Mouse (Mus musculus) heart, embryonic 11.5 days (tissue): ENCODE data around the gene Slc22a6. TPM values are rescaled to one million over a fixed set of nuclear protein-coding genes. Genes with fewer than 3 reads are reported as not detected.

Experiments used
- polyA plus RNA-seq: library from polyadenylated mRNA; unstranded; fragments of >200 nt; fragmentation: Nextera tagmentation; extraction: Ambion mirVana; gene quantifications from 2 replicates; pipeline ENCODE4 v1.2.1, GENCODE M21; 2014

Slc22a6 gene
- polyA plus RNA-seq, 1 experiment from 2014 or later = not detected

Other genes starting within 250 kb of the Slc22a6 start
- gene Slc22a30, start 212.9 kb upstream of the Slc22a6 start, polyA plus RNA-seq = not detected in 2 replicates
- 0.07 TPM in 1 of 2 replicates, not detected in the other for gene Slc22a8, start 26.8 kb upstream of the Slc22a6 start, polyA plus RNA-seq
- gene Chrm1, start 45.8 kb downstream of the Slc22a6 start, polyA plus RNA-seq = 0.06 TPM in 1 of 2 replicates, not detected in the other
- gene Slc3a2, start 105.3 kb downstream of the Slc22a6 start, polyA plus RNA-seq = 82.6 and 87.8 TPM in 2 replicates
- gene Wdr74, start 117.8 kb downstream of the Slc22a6 start, polyA plus RNA-seq = 56.4 and 58.8 TPM in 2 replicates
- 0.99 and 2.2 TPM in 2 replicates for gene 1700092M07Rik, start 122.7 kb downstream of the Slc22a6 start, polyA plus RNA-seq
- gene Stx5a, start 123.4 kb downstream of the Slc22a6 start, polyA plus RNA-seq = 82.2 and 85.1 TPM in 2 replicates
- gene Nxf1, start 139.0 kb downstream of the Slc22a6 start, polyA plus RNA-seq = 126 and 138 TPM in 2 replicates
- 146 and 150 TPM in 2 replicates for gene Tmem223, start 153.0 kb downstream of the Slc22a6 start, polyA plus RNA-seq
- gene Tmem179b, start 156.4 kb downstream of the Slc22a6 start, polyA plus RNA-seq = 63.9 and 69.9 TPM in 2 replicates
- gene Taf6l, start 168.4 kb downstream of the Slc22a6 start, polyA plus RNA-seq = 12.8 and 14.3 TPM in 2 replicates
- 138 and 155 TPM in 2 replicates for gene Polr2g, start 180.5 kb downstream of the Slc22a6 start, polyA plus RNA-seq
- gene Zbtb3, start 184.5 kb downstream of the Slc22a6 start, polyA plus RNA-seq = 3.9 and 5.2 TPM in 2 replicates
- gene Ttc9c, start 201.3 kb downstream of the Slc22a6 start, polyA plus RNA-seq = 32.3 and 34.0 TPM in 2 replicates
- gene Hnrnpul2, start 202.0 kb downstream of the Slc22a6 start, polyA plus RNA-seq = 4.6 and 6.1 TPM in 2 replicates
- gene AC129217.1, start 211.7 kb downstream of the Slc22a6 start, polyA plus RNA-seq = not detected in 2 replicates
- gene Bscl2, start 219.4 kb downstream of the Slc22a6 start, polyA plus RNA-seq = 37.9 and 41.7 TPM in 2 replicates
- 3.5 and 4.2 TPM in 2 replicates for gene Gng3, start 221.2 kb downstream of the Slc22a6 start, polyA plus RNA-seq
- gene Lrrn4cl, start 232.7 kb downstream of the Slc22a6 start, polyA plus RNA-seq = 0.33 and 0.44 TPM in 2 replicates